Mouse (Mus musculus) c-Kit-positive CD71-positive TER-119-negative erythroid progenitor cells, embryonic 14.5 days (primary cell): ENCODE data around the gene Ncf4.
"Not testable (repeated sequence)": the region's sequence is repeated elsewhere in the genome, so short reads cannot be mapped to it uniquely, and the experiment has no call there.

ENCODE experiments used
- DNase-seq: peaks from one replicate; pipeline ENCODE4 v3.0.0-alpha.2; 2013; ENCODE audit warnings: low read depth

Gene Ncf4

DNA sequence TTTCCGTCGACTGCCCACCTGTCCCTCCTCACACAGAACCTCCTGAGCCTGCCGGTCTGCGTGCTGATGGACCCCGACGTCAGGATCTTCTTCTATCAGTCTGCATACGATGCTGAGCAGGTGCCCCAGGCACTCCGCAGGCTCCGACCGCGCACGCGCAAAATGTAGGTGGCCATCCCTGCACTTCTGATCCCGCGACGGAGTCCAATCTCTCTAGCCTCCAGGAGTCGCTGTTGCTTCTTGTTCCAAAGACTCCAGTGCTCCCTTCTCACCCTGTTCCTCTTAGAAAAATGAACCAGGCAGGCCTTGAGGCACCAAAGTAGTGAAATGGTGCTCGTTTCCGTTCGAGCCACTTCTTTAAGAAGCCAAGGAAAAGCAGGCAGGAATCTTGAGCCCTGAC, 10.2 kb downstream of the Ncf4 start:
- DNase-seq, result no peak

DNA sequence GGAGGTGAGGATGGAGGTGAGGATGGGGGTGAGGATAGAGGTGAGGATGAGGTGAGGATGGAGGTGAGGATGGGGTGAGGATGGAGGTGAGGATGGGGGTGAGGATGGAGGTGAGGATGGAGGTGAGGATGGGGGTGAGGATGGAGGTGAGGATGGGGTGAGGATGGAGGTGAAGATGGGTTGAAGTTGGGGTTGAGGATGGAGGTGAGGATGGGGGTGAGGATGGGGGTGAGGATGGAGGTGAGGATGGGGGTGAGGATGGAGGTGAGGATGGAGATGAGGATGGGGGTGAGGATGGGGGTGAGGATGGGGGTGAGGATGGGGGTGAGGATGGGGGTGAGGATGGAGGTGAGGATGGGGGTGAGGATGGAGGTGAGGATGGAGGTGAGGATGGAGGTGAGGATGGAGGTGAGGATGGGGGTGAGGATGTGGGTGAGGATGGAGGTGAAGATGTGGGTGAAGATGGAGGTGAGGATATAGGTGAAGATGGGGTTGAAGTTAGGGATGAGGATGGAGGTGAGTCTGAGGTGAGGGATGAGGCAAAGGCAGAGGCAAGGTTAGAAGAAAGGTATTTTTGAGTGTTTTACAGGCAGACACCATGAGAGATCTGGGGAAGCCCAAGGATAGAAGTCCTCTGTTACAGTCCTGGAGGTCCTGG, 12.1 kb downstream of the Ncf4 start:
- DNase-seq, result not testable (repeated sequence)

DNA sequence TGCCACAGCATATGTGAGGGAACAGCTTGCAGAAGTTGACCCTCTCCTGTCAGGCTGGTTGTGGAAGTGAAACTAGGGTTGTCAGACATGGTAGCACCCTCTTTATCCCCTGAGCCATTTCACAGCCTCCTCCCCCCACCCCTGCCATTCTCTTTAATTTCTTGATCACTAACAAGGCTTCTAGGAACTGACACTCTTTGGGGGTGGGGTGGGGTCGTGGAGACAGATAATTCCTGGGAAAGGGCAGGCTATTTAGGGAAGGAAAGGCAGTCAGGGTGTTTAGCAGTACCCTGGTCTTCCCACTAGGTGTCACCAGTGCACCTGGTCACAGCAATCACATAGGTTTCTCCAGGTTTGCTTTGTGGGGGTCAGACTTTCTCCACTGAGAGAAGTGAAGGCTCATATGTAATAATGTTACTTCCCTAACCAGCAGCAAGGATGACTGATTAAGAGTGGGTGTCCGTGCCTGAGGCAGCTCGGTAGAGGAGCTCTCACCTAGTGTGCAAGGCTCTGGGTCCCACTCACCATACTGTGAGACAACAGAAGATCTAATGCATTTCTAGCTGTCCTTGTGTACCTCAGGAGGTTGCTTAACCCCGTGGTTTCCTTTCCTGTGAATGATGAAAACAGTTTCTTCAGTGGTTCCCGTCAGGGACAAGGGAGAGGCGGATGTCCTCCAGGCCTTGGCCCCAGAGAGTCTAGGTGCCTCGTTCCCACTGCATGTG, 12.9 kb downstream of the Ncf4 start:
- no peak for DNase-seq

DNA sequence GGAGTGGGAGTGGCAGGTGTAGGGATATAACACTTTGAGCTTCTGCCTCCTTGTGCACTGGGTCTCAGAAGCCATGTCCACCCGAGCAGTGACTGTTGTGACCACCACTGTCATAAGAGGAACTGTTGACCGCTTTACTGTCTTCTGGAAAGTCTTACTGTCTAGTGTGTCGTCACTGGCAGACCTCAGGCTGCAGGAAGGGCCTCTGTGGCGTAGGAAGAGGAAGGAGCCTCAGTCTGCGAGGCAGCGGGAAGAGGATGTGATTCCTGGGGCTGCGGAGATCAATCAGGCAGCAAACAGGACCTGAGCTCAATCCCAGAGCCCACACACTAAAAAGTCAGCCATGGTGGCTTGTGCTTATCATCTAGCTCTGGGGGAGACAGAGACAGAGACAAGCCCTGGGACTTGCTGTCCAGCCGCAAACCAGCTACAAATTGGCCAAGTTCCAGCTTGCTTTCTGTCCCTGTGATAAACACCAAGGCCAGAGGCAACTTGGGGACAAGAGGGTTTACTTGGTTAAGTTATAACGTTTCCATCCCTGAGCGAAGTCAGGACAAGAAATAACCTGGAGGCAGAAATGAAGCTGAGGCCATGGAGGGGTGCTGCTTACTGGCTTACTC, 13.8 kb downstream of the Ncf4 start:
- DNase-seq, result no peak

DNA sequence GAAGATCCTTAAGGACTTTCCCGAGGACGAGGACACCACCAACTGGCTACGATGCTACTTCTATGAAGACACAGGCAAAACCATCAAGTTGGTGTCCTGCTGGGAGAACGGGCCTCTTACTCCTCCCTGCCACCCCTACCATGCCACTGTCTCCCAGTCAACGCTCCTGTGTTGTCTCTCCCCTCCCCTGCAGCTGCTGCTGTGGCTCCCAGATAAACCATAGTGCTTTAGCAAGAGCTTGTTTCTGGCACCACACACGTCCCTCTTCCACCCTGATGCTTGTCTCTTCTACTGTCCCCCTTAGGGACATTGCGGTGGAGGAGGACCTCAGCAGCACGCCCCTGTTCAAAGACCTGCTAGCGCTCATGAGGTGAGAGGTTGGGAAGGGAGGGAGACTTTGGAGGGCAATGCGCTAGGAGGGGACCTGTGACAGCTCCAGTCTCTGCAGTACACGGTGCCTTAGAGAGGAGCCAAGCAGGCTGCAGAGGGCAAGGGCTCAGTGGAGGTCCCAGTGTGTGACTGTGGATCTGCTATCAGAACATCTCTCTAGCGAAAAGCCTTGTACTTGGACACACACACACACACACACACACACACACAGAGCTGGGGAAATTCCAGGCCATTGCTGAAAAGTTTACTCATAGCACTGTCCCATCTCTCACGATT, 16.2 kb downstream of the Ncf4 start:
- no peak for DNase-seq

DNA sequence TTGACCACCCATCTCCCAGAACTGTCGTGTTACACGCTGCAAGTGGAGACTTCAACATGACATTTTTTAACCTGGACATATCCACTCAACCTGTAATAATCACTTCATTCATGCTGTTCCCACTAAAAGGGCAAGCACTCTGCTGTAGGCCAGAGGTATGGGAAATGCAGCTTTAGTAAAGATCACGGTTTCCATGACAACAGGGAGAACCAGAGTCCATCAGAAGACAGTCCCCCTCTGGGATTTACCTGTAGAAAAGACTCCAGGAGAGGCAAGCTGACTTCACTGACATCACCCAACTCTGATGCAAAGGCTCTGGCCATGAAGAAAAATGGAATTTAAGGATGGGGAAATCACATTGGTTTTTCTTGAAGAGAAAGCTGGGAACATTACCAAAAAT, 18.7 kb downstream of the Ncf4 start:
- no peak for DNase-seq

DNA sequence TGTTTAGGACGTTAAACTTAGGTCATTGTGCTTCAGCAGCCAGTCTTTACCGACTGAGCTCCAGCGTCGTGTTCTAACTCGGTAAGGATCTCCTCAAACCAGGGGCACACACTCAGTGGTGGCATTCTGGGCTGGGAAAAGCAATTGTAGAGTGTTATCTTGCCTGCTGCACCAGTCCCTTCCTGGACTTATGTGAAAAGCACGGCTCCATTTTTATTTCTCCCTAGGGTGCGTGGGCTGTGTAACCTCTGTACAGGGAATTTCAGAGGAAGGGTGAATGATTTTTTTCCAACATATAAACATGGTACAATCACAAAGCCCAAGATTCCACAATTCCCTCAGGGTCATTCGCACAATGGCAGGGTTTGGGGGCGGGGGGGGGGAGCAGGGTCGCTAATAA, 22.8 kb downstream of the Ncf4 start:
- DNase-seq, result no peak

DNA sequence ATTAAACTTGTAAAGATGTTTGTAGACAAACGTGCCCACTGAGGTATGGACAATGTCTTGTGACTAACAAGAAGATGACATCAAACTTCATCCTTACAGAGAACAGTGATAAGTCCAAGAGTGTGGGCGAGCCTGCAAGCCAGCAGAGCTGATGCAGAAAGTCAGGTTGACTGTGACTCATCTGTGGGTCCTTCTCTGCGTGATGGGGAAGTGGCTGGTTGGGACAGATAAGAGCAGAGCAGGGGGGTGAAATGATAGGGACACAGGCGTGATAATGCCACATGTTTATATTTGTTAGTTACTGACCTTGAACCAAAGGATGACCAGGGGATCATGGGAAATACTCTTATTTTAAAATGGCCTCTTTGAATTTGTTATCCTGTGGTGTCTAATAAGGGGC, 23.3 kb downstream of the Ncf4 start:
- peak; percentile 47 for DNase-seq

DNA sequence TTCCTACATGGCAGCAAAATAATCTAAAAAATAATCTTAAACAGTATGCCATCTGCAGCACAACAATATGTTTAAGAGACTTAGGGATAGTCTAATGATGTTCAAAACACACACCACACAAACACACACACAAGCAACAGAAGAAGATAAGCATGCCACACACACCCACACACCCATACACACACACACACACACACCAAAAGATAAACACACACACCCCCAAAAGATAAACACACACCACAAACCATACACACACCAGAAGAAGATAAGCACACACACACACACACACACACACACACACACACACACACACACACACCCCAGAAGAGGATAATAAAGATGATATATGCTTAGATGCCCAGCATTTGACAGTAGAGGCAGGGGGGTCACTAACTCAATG, 26.6 kb downstream of the Ncf4 start:
- DNase-seq, result no peak

DNA sequence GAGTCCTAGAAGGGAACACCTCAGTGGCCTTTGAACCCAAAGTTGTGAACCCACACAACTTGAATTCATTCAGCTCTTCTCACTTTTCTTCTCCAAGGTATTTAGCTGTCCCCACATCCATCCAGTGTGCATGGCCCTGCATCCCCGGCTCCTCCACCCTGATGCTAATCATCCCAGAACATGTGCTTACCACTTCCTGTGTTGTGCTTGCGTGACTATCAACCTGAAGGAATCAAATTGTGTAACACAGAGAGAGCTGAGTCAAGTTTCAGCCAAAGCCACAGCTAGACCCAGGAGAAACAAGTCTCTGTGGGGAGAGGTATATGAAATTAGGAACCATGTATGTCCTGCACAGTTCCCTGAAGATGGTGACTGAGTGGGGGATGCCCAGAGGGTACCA, 33.7 kb downstream of the Ncf4 start:
- DNase-seq, result no peak

DNA sequence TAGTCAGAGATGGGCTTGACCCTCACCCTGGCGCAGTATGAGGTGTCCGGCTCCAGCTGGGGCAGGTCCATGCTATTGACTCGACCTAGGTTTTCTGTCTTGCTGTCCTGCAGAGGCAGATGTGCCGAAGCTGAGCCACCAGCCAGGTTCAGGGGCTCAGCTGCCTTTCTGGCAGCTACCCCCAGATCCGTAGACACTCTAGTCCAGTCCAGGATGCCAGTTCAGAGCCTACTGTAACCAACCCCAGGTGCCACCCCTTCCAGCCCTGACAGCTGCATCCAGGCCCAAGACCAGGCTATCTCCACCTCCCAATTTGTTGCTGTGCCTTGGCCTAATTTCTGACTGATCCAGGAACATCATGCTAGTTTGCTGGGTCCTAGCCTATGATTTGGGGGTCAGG, 43.3 kb downstream of the Ncf4 start:
- DNase-seq, result no peak

DNA sequence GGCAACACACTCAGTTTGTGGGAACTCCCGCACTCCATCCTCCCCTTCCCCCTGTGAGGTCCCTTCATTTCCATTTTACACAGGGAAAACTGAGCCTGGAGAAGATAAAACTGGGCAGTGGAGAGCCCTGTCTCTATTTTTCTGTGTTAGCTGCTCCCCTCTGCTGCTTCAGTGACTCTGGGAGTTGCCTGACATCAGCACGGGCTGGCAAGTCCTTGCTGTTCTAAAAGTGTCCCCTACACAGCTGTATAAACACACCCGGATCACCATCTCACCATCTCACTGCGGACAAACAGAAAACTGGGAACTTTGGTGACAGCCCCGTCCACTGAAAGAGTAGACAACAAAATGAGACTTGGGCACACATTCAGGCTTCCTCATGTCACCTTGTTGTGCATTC, 45.2 kb downstream of the Ncf4 start:
- DNase-seq, result not testable (repeated sequence)

DNA sequence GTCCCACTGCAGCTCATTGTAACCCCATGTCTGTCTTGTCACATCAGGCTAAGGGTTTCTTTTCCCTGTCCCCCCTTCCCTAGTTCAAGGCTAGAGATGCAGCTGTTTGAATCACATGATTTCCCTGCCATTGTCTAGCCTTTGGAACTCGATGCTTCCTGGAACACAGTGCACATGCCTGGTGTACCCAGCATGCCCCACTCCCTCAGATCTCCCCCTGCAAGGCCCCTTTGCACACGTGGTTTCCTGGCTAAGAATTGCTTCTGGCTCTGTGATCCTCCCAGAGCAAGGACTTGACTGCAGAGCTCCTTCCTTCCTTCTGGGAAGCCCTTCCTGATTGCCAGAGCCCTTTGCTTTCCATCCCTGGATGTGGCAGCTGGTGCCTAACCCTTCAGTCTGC, 48.6 kb downstream of the Ncf4 start:
- DNase-seq, result not testable (repeated sequence)

DNA sequence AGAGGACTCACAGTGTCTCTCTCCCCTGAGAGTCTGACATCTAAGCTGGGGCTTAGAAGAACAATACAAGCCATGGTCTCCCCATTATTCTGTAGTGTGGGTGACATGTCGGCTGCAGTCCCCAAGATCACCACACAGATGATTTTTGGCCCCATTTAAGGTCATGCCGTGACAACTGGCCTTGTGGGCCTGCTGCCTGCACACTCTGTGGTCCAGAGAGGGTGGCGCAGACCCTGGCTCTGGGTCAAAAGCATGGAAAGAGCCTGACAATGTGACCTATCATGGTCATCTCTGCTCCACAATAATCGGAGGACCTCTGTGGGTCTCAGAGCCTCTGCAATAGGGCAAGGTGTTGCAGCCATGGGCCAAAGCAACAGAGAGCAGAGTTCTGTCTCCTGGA, 49.1 kb downstream of the Ncf4 start:
- DNase-seq, result no peak

DNA sequence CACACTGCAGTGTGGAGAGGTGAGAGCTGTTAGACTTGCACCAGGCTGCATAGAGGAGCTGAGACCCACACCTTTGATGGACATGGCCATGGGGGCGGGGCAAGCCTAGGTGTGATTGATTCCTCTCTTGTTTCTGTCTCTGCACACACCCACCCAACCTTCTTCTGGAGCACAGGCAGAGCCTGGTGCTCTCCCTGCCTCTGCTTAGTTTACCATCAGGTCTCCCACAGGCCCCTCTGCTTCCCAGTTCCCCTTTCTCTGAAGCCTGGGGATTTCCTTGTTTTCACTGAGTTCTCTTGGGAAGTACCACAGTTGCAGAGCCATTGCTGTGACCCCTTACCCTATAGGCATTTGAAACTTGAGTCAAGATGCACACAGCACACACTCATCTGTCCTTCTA, 54.0 kb downstream of the Ncf4 start:
- no peak for DNase-seq

DNA sequence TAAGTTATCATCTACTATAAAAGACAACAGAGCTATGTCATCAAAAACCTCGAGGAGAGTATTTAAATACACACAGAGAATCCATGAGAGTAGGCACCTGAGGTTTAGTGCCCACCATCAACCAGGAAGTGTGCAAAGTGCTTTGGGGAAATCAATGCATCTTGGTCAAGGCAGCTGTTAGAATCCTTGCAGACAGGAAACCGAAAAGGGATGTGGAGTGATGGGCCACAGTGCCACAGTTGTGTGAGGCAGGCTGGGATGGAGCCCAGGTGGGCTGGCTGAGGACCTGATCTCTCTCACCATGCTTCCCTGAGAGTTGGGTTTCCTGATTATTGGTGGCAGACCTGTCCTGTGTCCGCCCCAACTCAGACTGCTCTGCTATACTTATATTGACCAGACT, 55.0 kb downstream of the Ncf4 start:
- no peak for DNase-seq

DNA sequence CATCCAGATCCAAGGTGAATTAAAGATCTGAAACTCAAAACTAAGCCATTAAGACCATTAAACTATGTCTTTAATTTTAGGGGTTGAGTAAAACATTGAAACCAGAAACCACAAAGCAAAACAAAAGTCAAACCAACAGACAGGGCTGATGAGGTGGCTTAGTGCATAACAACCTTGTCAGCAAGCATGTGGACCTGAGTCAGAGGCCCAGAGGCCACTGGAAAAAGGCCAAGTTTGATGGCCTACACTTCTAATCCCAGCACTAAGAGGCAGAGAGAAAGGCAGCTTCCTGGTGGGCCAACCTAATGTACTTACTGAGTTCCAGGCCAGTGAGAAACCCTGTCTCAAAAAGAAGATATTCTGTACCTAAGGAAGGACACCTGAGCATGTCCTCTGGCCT, 56.2 kb downstream of the Ncf4 start:
- no peak for DNase-seq

DNA sequence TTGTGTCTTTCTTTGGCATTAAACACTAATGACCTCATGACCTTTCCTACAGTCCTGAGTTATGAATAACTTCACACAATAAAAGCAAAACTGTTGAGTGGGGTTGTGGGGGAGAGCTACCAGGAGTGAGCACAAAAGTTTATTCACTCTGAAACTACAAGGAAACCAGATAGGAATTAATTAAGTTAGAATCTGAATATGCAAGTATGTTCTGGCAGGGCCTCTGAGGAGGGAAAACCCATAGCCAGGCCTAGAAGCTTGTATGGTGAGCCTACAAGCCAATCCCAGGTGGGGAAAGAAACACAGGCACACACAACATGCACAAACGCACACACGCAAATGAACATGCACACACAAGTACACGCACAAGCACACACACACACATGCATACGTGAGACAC, 58.1 kb downstream of the Ncf4 start:
- no peak for DNase-seq

DNA sequence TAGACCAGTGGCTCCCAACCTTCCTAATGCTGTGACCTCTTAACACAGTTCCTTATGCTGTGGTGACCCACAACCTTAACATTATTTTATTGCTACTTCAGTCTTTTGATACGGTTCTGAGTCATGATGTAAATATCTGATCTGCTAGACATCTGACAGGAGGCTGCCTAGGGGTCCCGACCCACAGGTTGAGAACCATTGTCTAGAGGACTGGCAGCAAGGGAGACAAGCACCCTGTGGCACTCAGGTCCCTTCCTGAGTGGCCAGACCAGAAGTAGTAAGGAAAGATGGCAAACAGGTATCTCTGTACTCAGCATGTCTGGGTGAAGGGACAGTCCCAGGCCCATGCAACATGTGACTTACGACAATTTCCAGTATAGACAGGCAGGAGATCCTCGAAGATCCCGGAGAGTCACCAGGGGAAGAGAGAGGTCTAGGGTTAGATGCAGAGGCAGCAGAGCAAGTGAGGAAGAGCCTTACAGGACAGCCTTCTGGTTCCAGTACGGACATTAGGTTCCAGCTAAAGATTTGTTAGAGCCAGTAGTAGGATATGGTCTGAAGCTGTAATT, 59.1 kb downstream of the Ncf4 start:
- no peak for DNase-seq

DNA sequence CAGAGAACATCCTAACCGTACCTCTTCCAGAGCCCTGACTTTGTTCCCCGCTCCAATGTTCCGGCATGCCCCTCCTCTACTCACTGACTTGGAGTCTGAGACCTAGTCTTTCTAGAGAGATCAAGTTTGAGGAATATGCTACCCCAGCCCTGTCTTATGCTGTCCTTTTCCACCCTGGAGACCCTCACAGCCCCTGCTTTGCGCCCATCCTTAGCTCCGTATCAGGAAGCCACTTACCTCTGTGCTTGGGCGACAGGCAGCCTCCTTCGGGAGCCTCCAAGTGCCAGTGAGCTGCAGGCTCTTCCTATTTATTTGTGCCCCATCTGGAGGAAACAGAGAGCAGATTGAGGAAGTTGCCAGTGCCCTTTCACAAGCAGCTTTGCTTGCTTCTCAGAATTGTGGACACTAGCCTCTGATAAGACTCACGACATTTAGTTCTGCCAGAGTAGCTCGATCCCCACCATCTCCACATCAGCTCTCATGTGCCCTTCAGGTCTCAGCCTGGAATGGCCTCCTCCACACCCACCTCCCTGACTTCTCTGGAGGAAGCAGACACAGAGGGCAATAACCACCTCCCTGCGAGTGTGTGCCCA, 60.8 kb downstream of the Ncf4 start, which contains the start of gene Csf2rb2:
Gene Csf2rb2, minus strand, starts transcription at position 381 of the 593 bp plus-strand sequence.
- no peak for DNase-seq

DNA sequence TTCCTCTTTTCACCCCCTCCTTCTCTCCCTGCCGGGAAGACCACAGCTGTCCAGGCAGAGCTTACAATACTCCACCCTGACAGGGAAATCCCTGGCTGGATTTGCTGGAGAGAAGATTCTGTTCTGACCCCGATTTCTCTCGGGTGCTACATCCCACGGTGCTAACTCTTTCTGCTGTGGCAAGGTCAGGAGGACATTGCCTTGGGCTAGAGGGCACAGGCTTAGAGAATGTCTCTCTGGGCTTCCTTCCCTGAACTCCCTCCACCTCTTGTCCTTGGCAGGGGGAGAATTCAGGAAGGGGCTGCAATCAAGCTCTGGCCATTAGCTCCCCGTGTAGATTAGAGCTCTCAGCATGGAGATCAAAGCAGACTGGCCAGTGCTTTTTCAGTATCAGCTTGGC, 65.3 kb downstream of the Ncf4 start:
- no peak for DNase-seq

DNA sequence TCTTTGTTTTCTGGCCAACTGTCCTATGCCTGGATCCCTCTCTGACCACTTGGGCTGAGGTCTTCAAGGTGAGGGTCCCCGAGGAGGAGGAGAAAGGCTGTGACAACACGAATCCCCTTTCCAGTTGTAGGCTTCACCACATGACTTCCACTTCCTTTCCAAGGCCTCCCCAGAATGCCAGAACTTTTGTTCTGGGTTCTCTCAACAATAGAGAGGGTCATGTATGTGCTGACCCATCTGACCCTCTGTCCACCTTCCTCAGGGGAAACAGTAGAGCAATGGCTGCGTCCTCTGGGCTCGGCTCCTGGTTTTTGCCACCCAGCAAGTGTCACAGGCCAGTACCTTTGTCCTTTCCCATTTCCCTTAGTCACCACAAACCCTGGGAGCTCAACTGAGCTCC, 66.4 kb downstream of the Ncf4 start:
- DNase-seq, result no peak
